Mouse (Mus musculus) midbrain, embryonic 10.5 days (tissue): ENCODE measurements around the gene Ssr2. TPM values are rescaled to one million over a fixed set of nuclear protein-coding genes. Genes with fewer than 3 reads are reported as not detected.

Experiments used
- DNase-seq: peaks from one replicate; pipeline ENCODE4 v3.0.0-alpha.2; 2017; ENCODE audit warnings: low spot score
- H3K27ac ChIP-seq: fragments of 300-500 bp; sonication (generic); replicated peaks from 2 replicates; pipeline ENCODE4 v1.5.1; 2016; ENCODE audit warnings: mild to moderate bottlenecking
- H3K27me3 ChIP-seq: fragments of 300-500 bp; sonication (generic); 2 replicates; pipeline ENCODE4 v1.6.1; 2016; ENCODE audit warnings: low read depth, mild to moderate bottlenecking; ENCODE audit not compliant: poor library complexity, severe bottlenecking
- H3K36me3 ChIP-seq: fragments of 300-500 bp; sonication (generic); 2 replicates; pipeline ENCODE4 v1.6.1; 2016; ENCODE audit warnings: mild to moderate bottlenecking, moderate library complexity
- H3K4me1 ChIP-seq: fragments of 300-500 bp; sonication (generic); 2 replicates; pipeline ENCODE4 v1.6.1; 2016
- H3K4me3 ChIP-seq: fragments of 300-500 bp; sonication (generic); 2 replicates; pipeline ENCODE4 v1.5.1; 2016; ENCODE audit warnings: mild to moderate bottlenecking, moderate library complexity
- H3K9me3 ChIP-seq: fragments of 300-500 bp; sonication (generic); replicated peaks from 2 replicates; pipeline ENCODE4 v1.6.1; 2016; ENCODE audit warnings: mild to moderate bottlenecking
- WGBS: fragments of 180-500 bp; shearing (Covaris S2); methylation state at CpG from one replicate; pipeline ENCODE4 v1.1.7; 2016; 5-methylcytosine and 5-hydroxymethylcytosine counted together
- polyA plus RNA-seq: library from polyadenylated mRNA; unstranded; fragments of >200 nt; fragmentation: Nextera tagmentation; extraction: Ambion mirVana; gene quantifications from 2 replicates; pipeline ENCODE4 v1.2.1, GENCODE M21; 2016

The Ssr2 gene
- polyA plus RNA-seq, 1 experiment from 2014 or later = 207 TPM

DNA sequence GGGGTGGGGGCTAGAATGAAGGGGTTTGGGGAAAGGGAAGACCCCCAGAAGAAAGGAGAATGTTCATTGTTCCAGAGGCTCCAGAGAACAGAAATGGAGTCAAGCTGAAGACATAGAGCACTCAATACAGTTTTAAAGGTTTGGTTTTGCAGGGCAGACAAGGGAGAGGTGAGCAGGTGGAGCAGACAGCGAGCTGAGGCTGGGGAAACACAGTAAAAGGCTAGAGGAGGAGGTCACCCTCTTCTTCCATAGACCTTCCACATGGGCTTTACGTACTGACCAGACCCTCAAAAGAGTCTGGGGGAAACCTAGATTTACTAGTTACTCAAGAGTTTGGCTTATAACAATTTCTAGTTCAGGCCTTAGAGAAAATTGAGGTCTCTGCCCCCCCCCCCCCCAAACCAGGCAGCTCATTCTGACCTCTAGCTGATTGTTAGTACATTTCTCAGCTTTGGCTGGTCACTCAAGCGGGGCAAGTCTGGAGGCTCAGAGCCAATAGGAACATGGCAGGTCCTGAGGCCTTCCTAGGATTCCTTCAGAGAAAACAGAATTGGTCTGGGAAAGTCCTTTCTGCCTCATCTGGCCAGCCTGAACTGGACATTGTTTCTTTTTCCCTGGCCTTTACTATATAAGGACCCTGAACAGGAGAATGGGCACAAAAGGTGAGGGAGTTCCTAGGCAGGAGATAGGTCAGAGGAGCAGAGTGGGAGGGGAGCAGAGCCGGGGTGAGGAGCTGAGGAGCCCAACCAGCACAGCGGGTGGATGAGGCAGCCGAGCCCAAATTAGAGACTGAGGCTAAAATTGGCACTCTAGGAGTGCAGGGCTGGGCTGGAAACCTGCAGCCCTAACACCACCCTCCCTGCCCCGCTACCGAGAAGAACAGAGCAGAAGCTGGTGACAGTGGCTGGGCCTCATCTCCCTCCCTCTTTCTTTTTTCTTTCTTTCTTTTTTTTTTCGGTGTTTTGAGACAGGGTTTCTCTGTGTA, 43.7 kb downstream of the Ssr2 start:
- Histone ChIP-seq H3K4me1 (peaks cover 63% of the 10 kb centered on the region), H3K36me3 (peaks cover 2% of the 10 kb centered on the region), H3K9me3 (no peaks in the 10 kb centered on the region), H3K27ac (0 out of 2 replicates have a peak overlapping the region, but pooled peaks have one; percentile 9), H3K27me3 (peaks cover 28% of the 10 kb centered on the region; the same call in 1 of the 2 replicates), H3K4me3 (no peak overlapping the region; the same call in 1 of the 2 replicates)
- WGBS = 38% methylated on average over 9 of the region's 9 CpGs
- no peak for DNase-seq

- Histone ChIP-seq H3K9me3 (no peaks in the 10 kb centered on the region), H3K4me3 (peak overlapping the region; percentile 82), H3K27ac (peak overlapping the region; percentile 98), H3K27me3 (peaks cover 24% of the 10 kb centered on the region; the same call in 1 of the 2 replicates), H3K36me3 (peaks cover 12% of the 10 kb centered on the region), H3K4me1 (peaks cover 72% of the 10 kb centered on the region)
- DNase-seq = no peak
- WGBS = 12% methylated on average over 15 of the region's 15 CpGs
Measured at GRCm38 (mm10) chr3:88620146-88620991, 44.7 kb downstream of the Ssr2 start.

DNA sequence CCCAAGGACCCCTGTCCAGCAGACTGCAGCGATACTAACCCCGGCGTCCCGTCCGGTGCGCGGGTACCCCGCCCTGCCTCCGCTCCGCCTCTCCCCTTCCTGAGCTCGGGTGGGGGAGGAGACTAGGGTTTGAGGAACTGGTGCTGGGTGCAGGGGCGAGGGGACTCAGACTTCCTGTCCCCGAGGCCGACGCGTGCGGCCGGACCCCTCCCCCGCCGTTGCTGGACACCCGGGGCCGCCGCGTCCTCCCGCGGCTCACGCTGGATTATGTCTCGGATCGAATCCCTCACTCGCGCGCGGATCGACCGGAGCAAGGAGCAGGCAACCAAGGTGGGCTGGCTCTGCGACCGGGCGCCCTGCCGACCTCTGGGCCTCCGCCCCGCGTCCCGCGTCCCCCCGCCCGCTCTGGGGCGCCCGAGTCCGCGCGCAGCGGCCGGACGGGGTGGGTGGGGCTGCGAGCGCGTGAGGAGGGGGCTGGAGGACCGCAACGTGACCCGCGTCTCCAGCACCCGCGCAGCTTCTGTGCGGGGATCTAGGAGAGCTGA, 45.4 kb downstream of the Ssr2 start:
- peaks cover 19% of the 10 kb centered on the region for H3K36me3 ChIP-seq
- no peaks in the 10 kb centered on the region for H3K9me3 ChIP-seq
- WGBS = under 1% methylated on average over 64 of the region's 64 CpGs
- peak overlapping the region; percentile 82 for H3K4me3 ChIP-seq
- H3K27me3 ChIP-seq = peaks cover 21% of the 10 kb centered on the region; the same call in 1 of the 2 replicates
- DNase-seq = peak; percentile 83
- peak overlapping the region; percentile 98 for H3K27ac ChIP-seq
- peaks cover 72% of the 10 kb centered on the region for H3K4me1 ChIP-seq

DNA sequence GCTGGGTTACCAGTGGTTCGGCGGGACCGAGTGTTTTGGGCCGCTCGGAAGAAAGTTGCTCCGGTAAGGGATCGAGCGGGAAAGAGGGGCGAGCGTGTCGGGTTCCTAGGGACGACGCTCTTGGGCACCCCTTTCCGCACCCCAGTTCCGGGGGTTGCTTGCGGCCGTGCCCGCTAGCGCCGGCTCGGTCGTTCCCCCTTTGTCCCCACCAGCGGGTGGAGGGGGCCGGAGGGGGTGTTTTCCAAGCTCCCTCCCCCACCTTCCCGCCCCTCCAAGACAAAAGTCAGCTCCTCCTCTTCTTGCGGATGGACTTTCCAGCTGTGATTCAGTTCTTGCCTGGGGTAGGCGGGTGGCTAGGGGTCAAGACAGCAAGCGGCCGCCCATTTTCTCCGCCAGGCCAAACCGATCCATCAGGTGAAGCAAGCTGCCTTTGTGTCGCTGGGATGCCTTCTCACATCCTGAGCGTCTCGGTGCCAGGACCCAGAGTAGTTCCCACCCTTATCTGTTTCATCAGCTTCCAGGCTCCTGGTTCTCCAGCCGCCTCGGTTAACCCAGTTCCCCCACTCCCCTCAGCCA, 45.9 kb downstream of the Ssr2 start:
- H3K36me3 ChIP-seq = peaks cover 25% of the 10 kb centered on the region
- peak overlapping the region; percentile 82 for H3K4me3 ChIP-seq
- H3K27me3 ChIP-seq = peaks cover 21% of the 10 kb centered on the region; the same call in 1 of the 2 replicates
- peaks cover 72% of the 10 kb centered on the region for H3K4me1 ChIP-seq
- peak overlapping the region; percentile 98 for H3K27ac ChIP-seq
- WGBS = 0% methylated on average over 36 of the region's 36 CpGs
- peak; percentile 74 for DNase-seq
- H3K9me3 ChIP-seq = no peaks in the 10 kb centered on the region

- Histone ChIP-seq H3K27ac (peak overlapping the region; percentile 98), H3K4me1 (peaks cover 78% of the 10 kb centered on the region), H3K9me3 (no peaks in the 10 kb centered on the region), H3K27me3 (peaks cover 18% of the 10 kb centered on the region; the same call in 1 of the 2 replicates), H3K4me3 (peak overlapping the region; percentile 82), H3K36me3 (peaks cover 30% of the 10 kb centered on the region)
- peak; percentile 48 for DNase-seq
- WGBS = under 1% methylated on average over 24 of the region's 24 CpGs
Measured at GRCm38 (mm10) chr3:88622113-88622940, 46.7 kb downstream of the Ssr2 start.

DNA sequence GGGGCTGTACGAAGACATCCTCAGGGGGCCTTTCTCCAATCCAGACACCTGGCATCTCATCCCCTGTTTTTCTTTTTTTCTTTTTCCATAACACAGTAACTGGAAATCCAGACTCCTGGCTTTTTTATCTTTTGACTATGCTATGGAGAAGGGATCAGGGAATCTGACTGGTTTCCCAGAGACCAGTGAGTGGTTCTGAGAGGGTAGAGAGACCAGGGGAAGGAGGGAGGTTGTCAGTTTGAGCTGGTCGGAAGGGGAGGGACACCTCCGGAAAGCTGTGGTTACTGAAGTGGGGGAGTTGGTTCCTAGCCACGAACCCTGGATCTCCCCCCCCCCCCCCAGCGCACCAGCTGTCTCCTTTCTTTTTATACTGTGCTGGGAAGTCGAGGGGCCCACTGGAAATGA, 47.3 kb downstream of the Ssr2 start:
- 0% methylated on average over 6 of the region's 6 CpGs for WGBS
- peaks cover 35% of the 10 kb centered on the region for H3K36me3 ChIP-seq
- H3K4me3 ChIP-seq = peak overlapping the region; percentile 82
- no peaks in the 10 kb centered on the region for H3K9me3 ChIP-seq
- peak; percentile 37 for DNase-seq
- H3K27me3 ChIP-seq = peaks cover 12% of the 10 kb centered on the region; the same call in 1 of the 2 replicates
- H3K27ac ChIP-seq = peak overlapping the region; percentile 98
- H3K4me1 ChIP-seq = peaks cover 81% of the 10 kb centered on the region

DNA sequence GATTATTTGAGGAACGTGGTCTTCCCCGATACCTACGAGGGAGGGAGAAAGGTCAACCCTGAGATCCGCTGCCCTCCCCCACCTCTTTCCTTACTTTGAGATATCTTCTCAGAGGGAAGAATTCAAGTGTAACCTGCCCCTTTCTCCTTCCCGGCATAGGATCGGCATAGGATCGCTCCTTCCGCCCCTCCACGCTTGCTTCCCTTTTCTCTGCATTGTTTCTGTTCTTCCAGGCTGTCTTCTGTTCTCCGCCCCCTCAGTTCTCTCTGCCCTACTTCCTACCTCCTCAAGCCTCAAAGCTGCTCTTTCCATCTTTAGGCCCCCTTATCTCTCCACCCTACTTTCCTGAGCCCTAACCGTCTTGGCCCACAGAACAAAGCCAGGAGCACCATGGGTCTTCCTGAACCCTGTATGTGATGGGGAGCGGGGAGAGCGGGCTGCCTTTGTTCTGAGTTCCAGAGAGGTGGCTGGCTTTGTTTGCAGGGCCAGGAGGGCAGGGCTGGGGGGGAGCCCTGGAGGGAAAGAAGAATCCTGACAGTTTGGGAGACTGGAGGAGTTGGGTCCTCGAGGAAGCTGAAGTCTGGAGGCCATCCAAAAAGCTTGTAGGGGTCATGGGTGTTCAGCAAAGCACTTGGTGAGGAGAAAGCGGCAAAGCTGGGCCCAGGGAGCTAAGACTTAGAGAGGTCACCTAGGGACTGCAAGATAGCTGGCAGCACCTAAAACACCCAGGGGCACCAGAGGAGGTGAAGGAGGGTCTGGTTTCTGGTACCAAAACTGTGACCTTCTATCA, 47.9 kb downstream of the Ssr2 start:
- H3K4me3 ChIP-seq = peak overlapping the region; percentile 82
- H3K36me3 ChIP-seq = peaks cover 40% of the 10 kb centered on the region
- peak overlapping the region; percentile 98 for H3K27ac ChIP-seq
- no peaks in the 10 kb centered on the region for H3K9me3 ChIP-seq
- WGBS = 2% methylated on average over 15 of the region's 15 CpGs
- DNase-seq = peak; percentile 61
- peaks cover 6% of the 10 kb centered on the region; the same call in 1 of the 2 replicates for H3K27me3 ChIP-seq
- H3K4me1 ChIP-seq = peaks cover 82% of the 10 kb centered on the region

GRCm38 (mm10) chr3:88624324-88624723, 48.6 kb downstream of the Ssr2 start:
- peak overlapping the region; percentile 98 for H3K27ac ChIP-seq
- 0 out of 2 replicates have a peak, but pooled peaks cover 4% of the 10 kb centered on the region for H3K27me3 ChIP-seq
- 39% methylated on average over 4 of the region's 4 CpGs for WGBS
- H3K4me1 ChIP-seq = peaks cover 85% of the 10 kb centered on the region
- DNase-seq = no peak
- peaks cover 48% of the 10 kb centered on the region for H3K36me3 ChIP-seq
- peak overlapping the region; percentile 82 for H3K4me3 ChIP-seq
- no peaks in the 10 kb centered on the region for H3K9me3 ChIP-seq

DNA sequence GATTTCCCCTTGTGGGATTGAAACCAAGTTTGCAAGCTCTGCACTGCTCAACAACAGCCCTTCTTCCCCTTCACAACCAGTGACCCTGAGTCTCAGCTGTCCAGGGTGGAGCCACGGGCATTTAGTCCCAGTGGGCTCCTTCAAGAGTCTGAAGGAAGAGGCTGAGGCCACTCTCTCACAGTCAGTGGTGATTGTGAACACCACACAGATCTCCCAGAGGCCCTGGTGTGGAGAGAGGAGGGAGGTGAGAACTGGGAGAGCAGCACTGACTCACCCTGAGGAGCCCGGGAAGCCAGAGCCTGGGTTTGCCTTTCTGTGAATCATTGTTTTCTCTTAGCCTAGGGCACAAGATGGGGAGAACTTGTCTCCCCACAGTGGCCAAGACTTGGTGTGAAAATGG, 49.3 kb downstream of the Ssr2 start:
- WGBS = 55% methylated on average over 2 of the region's 2 CpGs
- Histone ChIP-seq H3K4me3 (peak overlapping the region; percentile 82), H3K9me3 (no peaks in the 10 kb centered on the region), H3K27me3 (0 out of 2 replicates have a peak, but pooled peaks cover 4% of the 10 kb centered on the region), H3K36me3 (peaks cover 54% of the 10 kb centered on the region), H3K4me1 (peaks cover 83% of the 10 kb centered on the region), H3K27ac (peak overlapping the region; percentile 98)
- no peak for DNase-seq

- H3K27me3 ChIP-seq = 0 out of 2 replicates have a peak, but pooled peaks cover under 1% of the 10 kb centered on the region
- peaks cover 60% of the 10 kb centered on the region for H3K36me3 ChIP-seq
- H3K4me3 ChIP-seq = peak overlapping the region; percentile 82; the same call in 1 of the 2 replicates
Measured at GRCm38 (mm10) chr3:88625531-88625930, 49.9 kb downstream of the Ssr2 start.

More at GRCm38 (mm10) chr3:88625531-88625930, 49.9 kb downstream of the Ssr2 start:
- 94% methylated on average over 7 of the region's 7 CpGs for WGBS
- Histone ChIP-seq H3K27ac (peak overlapping the region; percentile 98; the same call in 1 of the 2 replicates), H3K9me3 (no peaks in the 10 kb centered on the region), H3K4me1 (peaks cover 83% of the 10 kb centered on the region)
- DNase-seq = no peak
